In genomic region chr4:130025544-130025943, GRCm38 (mm10) we compare ENCODE assay signal across 25 mouse cellular contexts. TPM values are rescaled to one million over a fixed set of nuclear protein-coding genes. Genes with fewer than 3 reads are reported as not detected.
DNase-seq lines count a peak whose midpoint lies in the region; TF ChIP-seq lines count a peak whose summit lies in the region.
"Had no signal": no experiment of that assay in that cellular context is flagged by ENCODE, and none has a peak within 500 bp of the region (broad histone marks: within the 10 kb centered on the region; RNA-seq: fewer than 3 reads in every experiment).

No protein-coding gene starts in this region.

- H3K4me1 ChIP-seq in kidney, adult 2 months (ENCODE audit: control insufficient read depth, insufficient read depth, low read length) = no peaks in the 10 kb centered on the region
- peaks cover 9% of the 10 kb centered on the region for H3K4me1 ChIP-seq in limb, embryonic 10.5 days
- H3K4me1 ChIP-seq: neural tube, embryonic 12.5 days had no signal

- H3K9me3 ChIP-seq in limb, embryonic 10.5 days (replicated peaks) = no peaks in the 10 kb centered on the region
- H3K9me3 ChIP-seq: embryonic facial prominence, embryonic 13.5 days; heart, embryonic 13.5 days; hindbrain, embryonic 15.5 days; neural tube, embryonic 12.5 days had no signal

- DNase-seq in kidney, postnatal 4 days = peak; percentile 61 to 65
- no peak for DNase-seq in kidney, adult 2 months
- DNase-seq in Muller cell, postnatal 12 days (ENCODE audit: inconsistent ontology term) = peak; percentile 21
- peak; percentile 60 for DNase-seq in limb, embryonic 10.5 days (ENCODE audit: low spot score)
- no peak for DNase-seq in urinary bladder, adult 18-20 months (ENCODE audit: low spot score in 2 of 2)
- no peak for DNase-seq in urinary bladder, adult 2 months (ENCODE audit: low spot score)
- DNase-seq in spleen, postnatal 14 days (ENCODE audit: low spot score in 2 of 2) = no peak
- DNase-seq: adrenal gland, adult 8-10 months; cerebellum, adult 11 months; cerebellum, adult 9-10 months; gastrocnemius, adult 2 months; heart, adult 2 months; heart, postnatal 10 days; kidney, adult 18-20 months; liver; lung, adult 2 months; right cerebral cortex, postnatal 4 days; thymus, postnatal 4 days had no signal

- no peak overlapping the region for H3K27ac ChIP-seq in kidney, adult 2 months (ENCODE audit: insufficient read depth, low read depth, low read length)
- H3K27ac ChIP-seq in limb, embryonic 10.5 days = no peak overlapping the region
- H3K27ac ChIP-seq: embryonic facial prominence, embryonic 13.5 days; gastrocnemius, adult 2 months; heart, adult 2 months; heart, embryonic 13.5 days; hindbrain, embryonic 15.5 days; liver, embryonic 14.5 days; neural tube, embryonic 12.5 days had no signal

- H3K36me3 ChIP-seq in kidney, adult 2 months (ENCODE audit: control insufficient read depth, insufficient read depth, low read length) = no peaks in the 10 kb centered on the region
- H3K36me3 ChIP-seq in limb, embryonic 10.5 days = no peaks in the 10 kb centered on the region
- H3K36me3 ChIP-seq: heart, embryonic 13.5 days; hindbrain, embryonic 15.5 days; neural tube, embryonic 12.5 days had no signal

- no peak for TF ChIP-seq CTCF in kidney, adult 2 months (conservative IDR thresholded peaks at IDR 0.05; ENCODE audit: insufficient read depth, insufficient read length, low read depth, low read length)

- no peaks in the 10 kb centered on the region for H3K27me3 ChIP-seq in kidney, adult 2 months (replicated peaks; ENCODE audit: control insufficient read depth, insufficient read depth, low read length)
- H3K27me3 ChIP-seq in limb, embryonic 10.5 days (ENCODE audit: low read depth, poor library complexity, severe bottlenecking) = peaks cover 13% of the 10 kb centered on the region
- H3K27me3 ChIP-seq: hindbrain, embryonic 15.5 days; neural tube, embryonic 12.5 days had no signal

- TF ChIP-seq POLR2A in kidney, adult 2 months (IDR thresholded peaks at IDR 0.05; ENCODE audit: low read depth, low read length) = no peak

- no peak overlapping the region for H3K4me3 ChIP-seq in kidney, adult 2 months (ENCODE audit: insufficient read depth, low read depth, low read length)
- H3K4me3 ChIP-seq in limb, embryonic 10.5 days = no peak overlapping the region
- H3K4me3 ChIP-seq: embryonic facial prominence, embryonic 13.5 days; gastrocnemius, adult 2 months; heart, adult 2 months; heart, embryonic 13.5 days; hindbrain, embryonic 15.5 days; neural tube, embryonic 12.5 days had no signal

- 49% methylated on average over 8 of the region's 8 CpGs for WGBS in kidney, adult 2 months
- 40% methylated on average over 8 of the region's 8 CpGs for WGBS in limb, embryonic 10.5 days

RNA-seq across cellular contexts. Expression of gene Col16a1, which starts 22.1 kb away (rescaled TPM):
- 12.7 and 15.4 TPM in 2 replicates for polyA plus RNA-seq in kidney, adult 2 months (2012; rRNA removed)
- 3.9 and 10.2 TPM in 2 replicates for polyA plus RNA-seq in limb, embryonic 10.5 days (2016; fragmentation: Nextera tagmentation; extraction: Ambion mirVana)
- 97.7 and 118 TPM in 2 replicates for polyA plus RNA-seq in urinary bladder, adult 2 months (2012; rRNA removed)
- polyA plus RNA-seq: activated CD4-positive, CD25-positive, alpha-beta regulatory T cell, adult 4 months; inflammation-experienced regulatory T-cells, adult 6 months had no signal

RNA-seq across cellular contexts. Expression of gene Adgrb2, which starts 40.9 kb away (rescaled TPM):
- polyA plus RNA-seq in kidney, adult 2 months (2012; rRNA removed) = 0.66 and 1.3 TPM in 2 replicates
- polyA plus RNA-seq in limb, embryonic 10.5 days (2016; fragmentation: Nextera tagmentation; extraction: Ambion mirVana) = 0.45 and 0.84 TPM in 2 replicates
- polyA plus RNA-seq in urinary bladder, adult 2 months (2012; rRNA removed) = 4.0 and 5.4 TPM in 2 replicates

Comparison
In these comparisons a context has a peak if more than half of its experiments do, and no peak if none do; other contexts are left out.
1. DNase-seq: peak in kidney, postnatal 4 days (2 of 2), Muller cell, postnatal 12 days (single experiment) and limb, embryonic 10.5 days (single experiment); none in kidney, adult 2 months (single experiment), urinary bladder, adult 18-20 months (0 of 2), urinary bladder, adult 2 months (single experiment) and spleen, postnatal 14 days (0 of 2).